Mouse (Mus musculus): ENCODE measurements at regions not wholly inside any gene's neighbourhood (a gene's known extent, or its start where the extent isn't known, plus 50 kb on each side); places are given as distances from the start of the nearest gene placed in this dataset.

- 0 out of 2 replicates have a peak, but pooled peaks have one; percentile 34 for ATAC-seq (ENCODE audit: low TSS enrichment)
These were observed 627.3 kb upstream of the Tmprss15 start for GRCm38 (mm10) chr16:79718230-79718629.

GRCm38 (mm10) chr16:79692444-79692843 is 601.5 kb upstream of the Tmprss15 start:
- no peak for ATAC-seq (ENCODE audit: low TSS enrichment)

- ATAC-seq (ENCODE audit: low TSS enrichment): peak; percentile 86
These were observed 560.4 kb upstream of the Tmprss15 start for GRCm38 (mm10) chr16:79651162-79651741.

GRCm38 (mm10) chr16:79640898-79641297 is 550.0 kb upstream of the Tmprss15 start:
- no peak for ATAC-seq (ENCODE audit: low TSS enrichment)

- no peak for ATAC-seq (ENCODE audit: low TSS enrichment)
These were observed 536.2 kb upstream of the Tmprss15 start for GRCm38 (mm10) chr16:79627139-79627538.

- ATAC-seq (ENCODE audit: low TSS enrichment): no peak
These were observed 520.1 kb upstream of the Tmprss15 start for GRCm38 (mm10) chr16:79611002-79611401.

GRCm38 (mm10) chr16:79590891-79591290 is 500.0 kb upstream of the Tmprss15 start:
- no peak for ATAC-seq (ENCODE audit: low TSS enrichment)

GRCm38 (mm10) chr16:79585745-79586144 is 494.8 kb upstream of the Tmprss15 start:
- no peak for ATAC-seq (ENCODE audit: low TSS enrichment)

- ATAC-seq (ENCODE audit: low TSS enrichment): no peak
These were observed 480.0 kb upstream of the Tmprss15 start for GRCm38 (mm10) chr16:79570867-79571266.

- ATAC-seq (ENCODE audit: low TSS enrichment): no peak
These were observed 443.5 kb upstream of the Tmprss15 start for GRCm38 (mm10) chr16:79534370-79534769.

- no peak for ATAC-seq (ENCODE audit: low TSS enrichment)
These were observed 401.6 kb upstream of the Tmprss15 start for GRCm38 (mm10) chr16:79492493-79492892.

GRCm38 (mm10) chr16:79450871-79451270 is 360.0 kb upstream of the Tmprss15 start:
- ATAC-seq (ENCODE audit: low TSS enrichment): no peak

- no peak for ATAC-seq (ENCODE audit: low TSS enrichment)
These were observed 358.8 kb upstream of the Tmprss15 start for GRCm38 (mm10) chr16:79449732-79450131.

- no peak for ATAC-seq (ENCODE audit: low TSS enrichment)
These were observed 316.5 kb upstream of the Tmprss15 start for GRCm38 (mm10) chr16:79407385-79407784.

GRCm38 (mm10) chr16:79406216-79406615 is 315.3 kb upstream of the Tmprss15 start:
- peak; percentile 97 for ATAC-seq (ENCODE audit: low TSS enrichment)

GRCm38 (mm10) chr16:79404064-79404463 is 313.2 kb upstream of the Tmprss15 start:
- ATAC-seq (ENCODE audit: low TSS enrichment): no peak

- no peak for ATAC-seq (ENCODE audit: low TSS enrichment)
These were observed 309.2 kb upstream of the Tmprss15 start for GRCm38 (mm10) chr16:79400100-79400499.

GRCm38 (mm10) chr16:79398476-79398875 is 307.6 kb upstream of the Tmprss15 start:
- peak; percentile 98 for ATAC-seq (ENCODE audit: low TSS enrichment)

- no peak for ATAC-seq (ENCODE audit: low TSS enrichment)
These were observed 303.5 kb upstream of the Tmprss15 start for GRCm38 (mm10) chr16:79394425-79394824.

GRCm38 (mm10) chr16:79386421-79386820 is 295.5 kb upstream of the Tmprss15 start:
- ATAC-seq (ENCODE audit: low TSS enrichment): no peak

- no peak for ATAC-seq (ENCODE audit: low TSS enrichment)
These were observed 259.2 kb upstream of the Tmprss15 start for GRCm38 (mm10) chr16:79350127-79350526.

GRCm38 (mm10) chr16:79342453-79342852 is 251.6 kb upstream of the Tmprss15 start:
- ATAC-seq (ENCODE audit: low TSS enrichment): no peak

GRCm38 (mm10) chr16:79336416-79336815 is 245.5 kb upstream of the Tmprss15 start:
- no peak for ATAC-seq (ENCODE audit: low TSS enrichment)

- no peak for ATAC-seq (ENCODE audit: low TSS enrichment)
These were observed 245.1 kb upstream of the Tmprss15 start for GRCm38 (mm10) chr16:79336016-79336415.

Data from frontal cortex, adult (tissue).